Comparison of ENCODE assay signal across 27 mouse cellular contexts in the genomic region with DNA sequence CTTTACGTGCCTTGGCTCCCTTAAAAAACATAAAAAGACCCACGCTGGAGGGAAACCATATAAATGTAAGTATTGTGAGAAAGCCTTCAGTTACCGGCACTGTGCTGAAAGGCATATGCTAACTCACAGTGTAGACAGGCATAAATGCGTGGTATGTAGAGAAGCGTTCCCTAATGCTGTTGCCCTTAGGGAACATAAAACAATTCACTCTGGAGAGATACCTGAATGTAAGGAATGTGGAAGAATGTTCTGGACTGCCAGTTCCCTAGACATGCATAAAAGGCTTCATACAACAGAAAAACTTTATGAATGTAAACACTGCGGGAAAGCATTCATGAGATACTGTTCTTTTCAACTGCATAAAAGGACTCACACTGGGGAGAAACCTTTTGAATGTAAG. TPM values are rescaled to one million over a fixed set of nuclear protein-coding genes. Genes with fewer than 3 reads are reported as not detected.
A peak's percentile ranks its signal among the peaks of the same experiment; 100 is the strongest.
DNase-seq lines count a peak whose midpoint lies in the region; ATAC-seq and TF ChIP-seq lines count a peak whose summit lies in the region.
"Had no signal": no experiment of that assay in that cellular context is flagged by ENCODE, and none has a peak within 500 bp of the region (broad histone marks: within the 10 kb centered on the region; RNA-seq: fewer than 3 reads in every experiment).

No protein-coding gene starts in this region.

- H3K27me3 ChIP-seq in heart, adult 2 months (ENCODE audit: control insufficient read depth, insufficient read depth, low read length), result no peaks in the 10 kb centered on the region
- no peaks in the 10 kb centered on the region for H3K27me3 ChIP-seq in lung, postnatal 0 days (replicated peaks; ENCODE audit: insufficient read depth, low read length)
- H3K27me3 ChIP-seq: CH12.LX; embryonic facial prominence, embryonic 12.5 days; forebrain, embryonic 13.5 days; hindbrain, embryonic 12.5 days; hindbrain, embryonic 15.5 days; Patski had no signal

- no peak for TF ChIP-seq POLR2A in heart, adult 2 months (IDR thresholded peaks at IDR 0.05; ENCODE audit: insufficient read depth, low read depth, low read length)
- TF ChIP-seq POLR2A in embryonic fibroblast, embryonic 13.5 days (IDR thresholded peaks at IDR 0.05; ENCODE audit: low read depth, low read length), result no peak

- H3K4me2 ChIP-seq in lung, postnatal 0 days (replicated peaks; ENCODE audit: low read depth, low read length), result no peak overlapping the region
- H3K4me2 ChIP-seq: embryonic facial prominence, embryonic 12.5 days; forebrain, embryonic 13.5 days; heart, embryonic 11.5 days; hindbrain, embryonic 12.5 days; hindbrain, embryonic 15.5 days had no signal

- peak; percentile 2 for DNase-seq in heart, adult 11 months
- DNase-seq in heart, adult 2 months, result no peak
- no peak for DNase-seq in lung, postnatal 0 days (ENCODE audit: low spot score)
- DNase-seq in lung, adult 18-20 months, result no peak
- DNase-seq in R1 (ENCODE audit: low read depth, low spot score), result peak; percentile 61
- no peak for DNase-seq in cerebellum, adult 8-10 months
- DNase-seq in urinary bladder, postnatal 36 days (ENCODE audit: low spot score in 2 of 2), result no peak
- DNase-seq: adrenal gland, adult 8-10 months; adrenal gland, postnatal 25 days; B cell, adult 2 months; cerebellum, adult 11-12 months; cerebellum, adult 9-10 months; cerebellum, postnatal 14 days; gastrocnemius, postnatal 10 days; gastrocnemius, postnatal 36 days had no signal

- H3K36me3 ChIP-seq in heart, adult 2 months (ENCODE audit: control insufficient read depth, insufficient read depth, low read length), result peaks cover 5% of the 10 kb centered on the region
- 0 out of 2 replicates have a peak, but pooled peaks cover 5% of the 10 kb centered on the region for H3K36me3 ChIP-seq in lung, postnatal 0 days (ENCODE audit: insufficient read depth, low read length)

- 89% methylated on average over 6 of the region's 6 CpGs for WGBS in heart, adult 2 months
- WGBS in lung, postnatal 0 days, result 82% methylated on average over 6 of the region's 6 CpGs

- TF ChIP-seq EP300 in heart, adult 2 months (IDR thresholded peaks at IDR 0.05; ENCODE audit: insufficient read depth, low read depth, low read length), result no peak
- TF ChIP-seq EP300 in lung, postnatal 0 days (IDR thresholded peaks at IDR 0.05), result peak; percentile 76

- TF ChIP-seq CTCF in heart, adult 2 months (IDR thresholded peaks at IDR 0.05), result no peak
- no peak for TF ChIP-seq CTCF in lung, postnatal 0 days (IDR thresholded peaks at IDR 0.05)
- TF ChIP-seq CTCF in embryonic fibroblast, embryonic 13.5 days (IDR thresholded peaks at IDR 0.05; ENCODE audit: borderline replicate concordance, insufficient read depth, low read length), result no peak

- H3K4me1 ChIP-seq in heart, adult 2 months (ENCODE audit: control insufficient read depth, insufficient read depth, low read length), result no peaks in the 10 kb centered on the region
- H3K4me1 ChIP-seq in lung, postnatal 0 days (ENCODE audit: insufficient read depth, low read depth, low read length), result no peaks in the 10 kb centered on the region
- peaks cover 9% of the 10 kb centered on the region; the same call in 1 of the 2 replicates for H3K4me1 ChIP-seq in embryonic fibroblast, embryonic 13.5 days (ENCODE audit: control insufficient read depth, insufficient read depth, low read length)
- H3K4me1 ChIP-seq: embryonic facial prominence, embryonic 12.5 days; forebrain, embryonic 10.5 days; forebrain, embryonic 13.5 days; hindbrain, embryonic 12.5 days; hindbrain, embryonic 15.5 days had no signal

- H3K27ac ChIP-seq in heart, adult 2 months, result no peak overlapping the region
- peak overlapping the region; percentile 49 for H3K27ac ChIP-seq in lung, postnatal 0 days (ENCODE audit: low read length)
- peak overlapping the region; percentile 77 for H3K27ac ChIP-seq in embryonic fibroblast, embryonic 13.5 days (ENCODE audit: insufficient read depth, low read length)
- H3K27ac ChIP-seq: embryonic facial prominence, embryonic 12.5 days; forebrain, embryonic 10.5 days; forebrain, embryonic 13.5 days; hindbrain, embryonic 12.5 days; hindbrain, embryonic 15.5 days had no signal

- H3K4me3 ChIP-seq in heart, adult 2 months, result no peak overlapping the region
- H3K4me3 ChIP-seq in lung, postnatal 0 days (ENCODE audit: low read depth, low read length), result no peak overlapping the region
- H3K4me3 ChIP-seq in embryonic fibroblast, embryonic 13.5 days (ENCODE audit: insufficient read depth, low read length), result no peak overlapping the region
- H3K4me3 ChIP-seq: embryonic facial prominence, embryonic 12.5 days; forebrain, embryonic 10.5 days; forebrain, embryonic 13.5 days; hindbrain, embryonic 12.5 days; hindbrain, embryonic 15.5 days had no signal

- peak; percentile 60 for ATAC-seq in lung, postnatal 0 days
- ATAC-seq: activated CD4-positive, CD25-positive, alpha-beta regulatory T cell, adult 4 months; forebrain, embryonic 13.5 days; forebrain, embryonic 16.5 days; Patski had no signal

- no peak overlapping the region for H3K9ac ChIP-seq in heart, adult 2 months (ENCODE audit: low read depth, low read length)
- H3K9ac ChIP-seq in lung, postnatal 0 days (replicated peaks; ENCODE audit: low read depth), result no peak overlapping the region
- H3K9ac ChIP-seq: embryonic facial prominence, embryonic 12.5 days; forebrain, embryonic 13.5 days; hindbrain, embryonic 12.5 days; hindbrain, embryonic 15.5 days had no signal

- no peaks in the 10 kb centered on the region for H3K9me3 ChIP-seq in lung, postnatal 0 days (ENCODE audit: low read length)
- H3K9me3 ChIP-seq: embryonic facial prominence, embryonic 12.5 days; hindbrain, embryonic 15.5 days had no signal

- intact Hi-C loops in heart, adult 2 months (cut with DNase I), result no loop called here

- H3K79me2 ChIP-seq in heart, adult 2 months (replicated peaks; ENCODE audit: control insufficient read depth, insufficient read depth, low read length), result peaks cover 1% of the 10 kb centered on the region; the same call in 1 of the 2 replicates

RNA-seq across cellular contexts. Expression of gene Zfp961, which starts 17.3 kb away (rescaled TPM):
- 1 to 10 TPM; 5.5 to 8.0 TPM for total RNA-seq in heart, adult 2 months (2021)
- polyA plus RNA-seq in heart, adult 2 months (2012; rRNA removed), result 4.4 and 6.1 TPM in 2 replicates
- polyA plus RNA-seq in lung, postnatal 0 days (2015; fragmentation: Nextera tagmentation; extraction: Ambion mirVana), result 12.3 and 12.8 TPM in 2 replicates
- 11.1 and 12.5 TPM in 2 replicates for polyA plus RNA-seq in embryonic fibroblast, embryonic 13.5 days (2011; ENCODE audit: insufficient read length, low read depth, missing spikeins)

RNA-seq across cellular contexts. Expression of gene Cyp4f18, which starts 41.3 kb away (rescaled TPM):
- total RNA-seq in heart, adult 2 months (2021), result 1 to 10 TPM; 1.2 to 1.4 TPM
- polyA plus RNA-seq in heart, adult 2 months (2012; rRNA removed), result 1.7 and 5.2 TPM in 2 replicates
- 9.4 and 11.2 TPM in 2 replicates for polyA plus RNA-seq in lung, postnatal 0 days (2015; fragmentation: Nextera tagmentation; extraction: Ambion mirVana)
- polyA plus RNA-seq in embryonic fibroblast, embryonic 13.5 days (2011; ENCODE audit: insufficient read length, low read depth, missing spikeins), result not detected in 2 replicates
- total RNA-seq: G1E had no signal
- polyA plus RNA-seq: Patski had no signal

RNA-seq across cellular contexts. Expression of gene Zfp617, which starts 59.7 kb away (rescaled TPM):
- 10 to 100 TPM; 19.8 to 24.4 TPM for total RNA-seq in heart, adult 2 months (2021)
- polyA plus RNA-seq in heart, adult 2 months (2012; rRNA removed), result 4.7 and 10.9 TPM in 2 replicates
- polyA plus RNA-seq in lung, postnatal 0 days (2015; fragmentation: Nextera tagmentation; extraction: Ambion mirVana), result 11.9 and 12.9 TPM in 2 replicates
- 25.2 and 26.4 TPM in 2 replicates for polyA plus RNA-seq in embryonic fibroblast, embryonic 13.5 days (2011; ENCODE audit: insufficient read length, low read depth, missing spikeins)

RNA-seq across cellular contexts. Expression of gene Zfp882, which starts 59.7 kb away (rescaled TPM):
- 1 to 10 TPM; 3.1 to 3.5 TPM for total RNA-seq in heart, adult 2 months (2021)
- polyA plus RNA-seq in heart, adult 2 months (2012; rRNA removed), result 0.55 and 1.5 TPM in 2 replicates
- 2.2 and 2.8 TPM in 2 replicates for polyA plus RNA-seq in lung, postnatal 0 days (2015; fragmentation: Nextera tagmentation; extraction: Ambion mirVana)
- 2.8 and 5.0 TPM in 2 replicates for polyA plus RNA-seq in embryonic fibroblast, embryonic 13.5 days (2011; ENCODE audit: insufficient read length, low read depth, missing spikeins)

Comparison
In these comparisons a context has a peak if more than half of its experiments do, and no peak if none do; other contexts are left out.
1. DNase-seq: peak in heart, adult 11 months (single experiment) and R1 (single experiment); none in heart, adult 2 months (0 of 2), lung, postnatal 0 days (single experiment), lung, adult 18-20 months (0 of 2), cerebellum, adult 8-10 months (single experiment) and urinary bladder, postnatal 36 days (0 of 2).